Mouse (Mus musculus): ENCODE data around the gene Cldn13.
"Not testable (repeated sequence)": the region's sequence is repeated elsewhere in the genome, so short reads cannot be mapped to it uniquely, and the experiment has no call there.

Gene Cldn13

DNA sequence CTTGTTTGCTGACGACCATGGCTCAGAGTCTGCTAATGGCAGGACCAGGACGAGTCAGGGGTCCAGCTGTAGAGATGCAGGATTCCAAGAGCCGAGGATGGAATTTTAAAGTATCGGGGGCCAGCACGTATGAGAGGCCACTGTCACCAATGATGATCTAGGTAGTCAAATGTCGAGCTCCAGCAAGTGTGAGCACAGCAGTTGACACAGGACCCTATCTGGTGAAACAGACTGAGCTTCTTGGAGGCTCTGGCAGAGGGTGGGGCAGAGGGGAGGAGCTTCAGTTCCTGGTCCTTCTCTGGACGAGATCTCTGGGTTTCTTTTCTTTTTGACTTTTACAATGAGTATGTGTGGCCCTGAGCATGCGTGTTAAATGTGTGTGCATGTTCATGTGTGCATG is at the start of gene Cldn13:
Gene Cldn13 (minus strand): TSS at position 216 of the 400 bp plus-strand sequence.
- no peak for DNase-seq (ENCODE audit: low spot score)

DNA sequence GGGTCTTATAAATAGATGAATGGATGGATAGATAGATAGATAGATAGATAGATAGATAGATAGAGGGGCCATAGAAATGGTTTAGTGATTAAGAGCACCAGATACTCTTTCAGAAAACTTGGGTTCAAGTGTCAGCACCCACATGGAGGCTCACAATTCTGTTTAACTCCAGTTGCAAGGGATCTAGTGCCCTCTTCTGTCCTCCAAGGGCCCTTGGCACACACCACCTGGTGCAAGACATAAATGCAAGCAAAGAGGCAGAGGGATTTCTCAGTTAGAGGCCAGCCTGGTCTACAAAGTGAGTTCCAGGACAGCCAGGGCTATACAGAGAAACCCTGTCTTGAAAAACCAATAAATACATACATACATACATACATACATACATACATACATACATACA is 49.3 kb upstream of the Cldn13 start:
- DNase-seq (ENCODE audit: low spot score), result not testable (repeated sequence)

DNA sequence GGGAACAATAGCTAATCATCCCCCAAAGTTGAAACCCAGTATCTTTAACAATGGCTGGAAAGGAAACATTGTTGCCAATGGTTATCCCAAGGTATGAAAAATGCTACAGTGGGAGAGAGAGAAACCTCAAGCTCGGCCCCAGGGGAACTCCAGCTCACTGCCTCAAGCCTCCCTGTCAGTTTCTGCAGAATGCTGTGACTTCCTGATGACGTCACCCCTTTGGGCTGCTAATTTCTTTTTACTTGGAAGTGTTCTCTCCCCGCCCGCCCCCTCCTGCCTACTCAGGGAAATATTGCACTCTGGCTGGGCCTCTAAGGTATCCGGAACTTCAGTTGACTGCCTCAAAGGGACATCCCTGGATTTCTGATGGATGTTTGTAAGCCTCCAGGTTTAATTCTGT is 48.2 kb upstream of the Cldn13 start:
- DNase-seq (ENCODE audit: low spot score), result peak; percentile 79

DNA sequence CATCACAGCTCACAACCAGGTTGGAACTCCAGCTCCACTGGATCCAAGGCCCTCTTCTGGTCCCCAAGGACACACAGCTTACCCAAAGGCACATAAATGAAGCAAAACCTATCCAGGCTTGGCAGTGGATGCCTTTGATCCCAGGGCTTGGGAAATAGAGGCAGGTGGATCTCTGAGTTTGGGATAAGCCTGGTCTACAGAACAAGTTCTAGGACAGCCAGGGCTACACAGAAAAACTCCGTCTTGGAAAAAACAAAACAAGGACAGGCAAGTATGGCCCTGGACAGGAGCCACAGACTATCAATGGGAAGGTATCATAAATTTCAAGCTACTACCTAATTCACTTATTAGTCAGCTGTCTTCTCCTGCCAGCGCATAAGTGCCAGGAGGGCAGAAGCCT is 46.2 kb upstream of the Cldn13 start:
- no peak for DNase-seq (ENCODE audit: low spot score)

DNA sequence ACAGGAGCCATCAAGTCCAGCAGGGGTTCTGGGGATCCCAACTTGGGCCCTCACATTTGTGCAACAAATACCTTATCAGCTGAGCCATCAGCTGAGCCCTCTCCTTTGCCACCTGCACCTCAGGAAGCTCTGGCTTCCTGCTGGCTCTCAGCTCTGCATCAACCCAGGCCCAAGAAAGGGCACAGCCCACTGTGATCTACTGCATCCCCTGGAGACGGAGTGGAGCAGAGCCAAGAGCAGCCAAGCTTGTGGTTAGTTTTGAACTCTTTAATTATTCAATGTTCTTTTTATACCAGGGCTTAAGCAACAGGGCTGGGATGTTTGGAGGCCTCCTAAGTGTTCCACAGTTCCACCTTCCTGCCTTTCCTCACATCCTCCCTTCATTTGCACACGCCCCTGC is 45.1 kb upstream of the Cldn13 start:
- no peak for DNase-seq (ENCODE audit: low spot score)

DNA sequence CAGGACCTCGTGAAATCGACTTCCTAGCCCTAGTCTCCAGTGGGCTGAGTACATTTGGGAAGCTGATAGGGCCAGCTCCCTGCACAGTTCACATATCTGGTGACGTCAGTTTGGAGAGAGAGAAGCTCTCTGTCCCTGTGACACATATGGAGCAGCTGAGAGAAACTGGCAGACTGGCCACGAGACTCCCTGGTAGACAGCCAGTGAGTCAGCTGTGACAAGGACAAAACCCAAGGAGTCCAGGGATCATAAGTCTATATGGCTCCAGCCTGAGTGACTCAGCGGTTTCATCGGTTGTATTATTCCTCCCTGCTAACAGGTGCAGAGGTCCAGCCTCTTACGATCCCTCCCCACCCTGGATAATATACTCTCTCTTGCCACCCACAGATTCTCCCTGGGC is 43.8 kb upstream of the Cldn13 start:
- DNase-seq (ENCODE audit: low spot score), result no peak

DNA sequence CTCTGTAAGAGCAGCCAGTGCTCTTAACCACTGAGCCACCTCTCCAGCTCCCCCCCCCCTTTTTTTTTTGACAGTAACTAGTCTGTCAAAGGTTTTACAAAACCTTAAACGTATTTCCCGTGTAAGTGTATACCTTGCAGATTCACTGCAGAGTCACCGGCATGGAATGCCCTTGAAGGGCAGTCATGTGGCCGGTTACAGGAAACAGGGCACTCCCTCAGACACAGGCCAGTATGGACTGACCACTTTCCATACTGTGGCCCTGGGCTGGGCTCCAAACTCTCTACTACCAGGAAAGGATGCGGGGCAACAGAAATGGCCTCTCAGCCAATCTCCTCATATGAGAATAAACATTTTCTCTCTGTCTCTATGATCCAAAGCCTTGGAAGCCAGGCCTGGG is 40.2 kb upstream of the Cldn13 start:
- DNase-seq (ENCODE audit: low spot score), result no peak

DNA sequence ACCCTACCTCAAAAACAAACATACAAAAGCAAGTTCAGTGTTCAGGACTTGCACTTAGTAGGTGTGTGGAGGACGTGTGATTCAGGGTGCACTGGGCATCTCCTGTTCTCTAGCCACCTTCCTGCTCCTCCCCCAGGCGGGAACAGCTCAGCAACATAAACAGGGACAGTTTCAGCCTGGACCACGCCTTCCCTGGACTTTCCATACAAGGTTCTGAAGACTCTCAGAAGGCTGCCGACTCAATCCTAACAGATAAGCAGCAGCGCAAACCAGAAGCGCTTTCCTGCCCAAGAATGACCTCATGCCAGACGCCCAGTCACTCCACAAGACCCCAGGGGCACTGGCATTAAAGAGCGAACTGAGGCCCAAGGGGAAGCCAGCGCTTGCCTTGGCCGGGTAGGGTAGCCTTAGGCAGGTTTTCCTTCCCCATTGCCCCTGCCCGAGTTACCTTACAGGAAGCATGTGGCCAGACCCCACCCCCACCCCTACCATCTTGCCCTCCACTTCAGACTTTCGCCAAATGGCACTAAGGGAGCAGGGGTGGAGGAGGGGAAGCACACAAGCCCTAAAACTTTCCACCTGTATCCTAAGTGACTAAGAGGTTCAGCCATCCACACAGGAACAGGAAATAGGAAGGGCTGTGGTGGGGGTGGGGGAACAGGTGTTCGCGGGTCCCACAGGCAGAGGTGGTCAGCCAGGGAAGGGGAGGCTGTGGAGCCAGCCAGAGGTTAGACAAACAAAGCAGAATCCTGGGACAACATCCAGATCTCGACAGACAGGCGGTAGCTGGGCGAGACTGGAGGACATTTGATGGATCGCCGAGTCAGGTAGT is 35.9 kb upstream of the Cldn13 start:
- DNase-seq (ENCODE audit: low spot score), result no peak

DNA sequence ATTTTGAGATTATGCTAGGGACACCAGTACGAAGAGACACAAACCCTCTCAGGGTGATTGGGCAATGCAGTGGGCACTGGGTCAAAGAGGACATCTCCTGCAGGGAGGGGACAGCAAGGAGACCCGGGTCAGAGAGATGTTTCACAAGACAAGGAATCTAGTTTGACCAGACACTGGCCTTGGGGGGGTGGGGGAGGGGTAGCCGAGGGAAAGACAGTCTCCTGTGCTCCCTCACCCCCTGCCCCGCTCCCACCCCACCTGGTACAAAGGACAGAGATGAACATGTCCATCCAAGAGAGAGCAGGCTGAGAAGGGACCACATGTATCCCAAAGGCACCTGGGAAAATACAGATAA is 32.7 kb upstream of the Cldn13 start:
- no peak for DNase-seq (ENCODE audit: low spot score)

DNA sequence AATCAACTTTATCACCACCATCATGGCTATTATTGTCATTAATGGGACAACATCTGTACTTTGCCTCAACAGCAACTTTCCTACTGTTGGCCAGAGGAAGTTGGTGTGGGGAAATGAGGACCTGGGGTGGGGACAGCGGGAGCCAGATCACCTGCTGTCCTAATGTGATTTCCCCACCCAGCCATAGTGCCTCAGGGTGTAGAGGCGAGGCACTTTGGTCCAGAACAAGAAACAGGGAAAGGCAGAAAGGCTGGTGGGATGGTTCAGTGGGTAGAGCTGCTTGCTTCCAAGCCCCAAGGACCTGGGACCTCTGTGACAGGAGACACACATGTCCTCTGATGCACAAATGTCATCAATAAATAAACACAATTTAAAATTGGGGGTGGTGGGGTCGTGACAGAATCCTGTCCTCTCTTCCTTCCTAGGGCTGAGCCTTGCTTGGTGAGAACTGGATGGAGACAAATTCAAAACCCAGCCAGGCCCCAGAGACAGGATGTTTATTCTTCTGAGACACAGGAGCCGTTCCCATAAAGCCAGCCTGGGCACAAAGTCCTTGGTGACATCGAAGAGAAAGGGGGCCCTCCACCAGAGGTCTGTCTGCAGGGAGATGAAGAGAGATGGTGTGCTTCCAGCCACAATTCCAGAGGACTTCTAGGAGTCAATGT is 32.2 kb upstream of the Cldn13 start:
- DNase-seq (ENCODE audit: low spot score), result no peak

DNA sequence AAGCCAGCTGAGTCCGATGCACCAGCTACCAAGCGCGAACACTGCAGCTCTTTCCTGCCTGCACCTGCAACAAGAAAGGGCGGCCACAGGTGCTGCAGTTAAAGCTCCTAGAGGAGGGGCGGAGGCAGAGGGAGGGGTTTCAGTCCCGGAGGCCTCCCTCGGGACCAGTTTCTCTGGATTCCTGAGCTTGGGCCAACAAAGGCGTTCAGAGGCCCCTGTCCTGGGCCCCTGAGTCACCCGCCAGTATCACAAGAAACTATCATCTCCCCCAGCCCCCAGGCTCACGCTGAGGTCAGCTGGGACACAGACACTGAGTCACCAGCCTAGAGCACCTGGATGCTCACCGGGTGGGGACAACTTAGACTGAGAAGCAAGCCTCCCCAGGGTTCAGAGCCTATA is 31.5 kb upstream of the Cldn13 start, which contains the start of gene Cldn4:
Gene Cldn4 (minus strand): TSS at position 78 of the 399 bp plus-strand sequence.
- peak; percentile 69 for DNase-seq (ENCODE audit: low spot score)

DNA sequence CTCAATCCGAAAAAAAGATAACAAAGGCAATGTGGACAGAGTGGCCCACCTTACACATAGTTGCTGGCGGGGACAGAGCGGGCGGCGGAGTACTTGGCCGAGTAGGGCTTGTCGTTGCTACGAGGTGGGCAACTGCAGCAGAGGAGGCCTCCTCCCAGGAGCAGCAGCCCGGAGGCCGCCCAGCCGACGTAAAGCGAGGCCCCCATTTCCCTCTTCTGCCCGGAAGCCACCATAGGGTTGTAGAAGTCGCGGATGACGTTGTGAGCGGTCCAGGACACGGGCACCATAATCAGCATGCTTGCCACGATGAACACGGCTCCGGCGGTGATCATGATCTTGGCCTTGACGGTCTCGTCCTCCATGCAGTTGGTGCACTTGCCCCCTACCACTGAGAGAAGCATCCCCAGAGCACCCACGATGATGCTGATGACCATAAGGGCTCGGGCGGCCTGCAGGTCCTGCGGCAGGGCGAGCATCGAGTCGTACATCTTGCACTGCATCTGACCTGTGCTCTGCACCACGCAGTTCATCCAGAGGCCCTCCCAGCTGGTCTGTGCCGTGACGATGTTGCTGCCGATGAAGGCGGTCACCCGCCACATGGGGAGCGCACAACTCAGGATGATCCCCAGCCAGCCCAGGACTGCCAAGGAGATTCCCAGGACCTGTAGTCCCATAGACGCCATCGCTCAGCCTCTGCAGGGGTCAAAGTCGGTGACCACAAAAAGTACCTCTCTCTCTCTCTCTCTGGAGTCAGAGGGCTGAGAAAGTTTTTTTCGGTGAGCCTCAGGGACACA is 30.9 kb upstream of the Cldn13 start:
- DNase-seq (ENCODE audit: low spot score), result no peak

DNA sequence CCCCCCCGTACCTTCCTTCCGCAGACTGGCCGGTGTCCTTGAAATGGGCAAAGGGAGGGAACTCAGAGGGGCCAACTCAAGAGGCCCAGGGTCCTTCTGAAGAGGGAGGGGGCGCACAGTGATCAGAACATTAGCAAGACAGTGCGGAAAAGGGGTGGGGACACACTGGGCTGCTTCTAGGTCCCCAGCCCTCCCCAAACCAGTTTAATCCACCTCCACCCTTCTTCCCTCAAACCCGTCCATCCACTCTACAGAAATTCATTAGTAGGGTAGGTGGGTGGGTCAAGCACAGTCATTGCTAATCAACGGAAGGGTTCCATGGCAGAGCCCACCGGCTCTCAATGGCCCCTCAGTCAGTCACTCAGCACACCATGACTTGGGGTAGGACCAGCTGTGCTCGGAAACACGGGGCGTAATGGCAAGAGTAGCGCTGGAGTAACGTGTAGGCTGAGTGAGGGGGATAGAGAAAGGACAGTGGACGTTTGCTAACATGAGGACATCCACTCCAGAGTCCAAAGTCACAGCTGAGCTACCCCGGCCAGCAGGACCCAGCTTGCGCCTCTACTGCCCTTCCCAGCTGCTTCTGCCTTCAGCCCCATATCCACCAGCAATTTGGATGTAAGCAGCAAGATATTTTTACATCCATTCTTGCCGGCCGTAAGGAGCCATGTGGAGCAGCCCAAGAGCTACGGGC is 30.1 kb upstream of the Cldn13 start:
- no peak for DNase-seq (ENCODE audit: low spot score)

DNA sequence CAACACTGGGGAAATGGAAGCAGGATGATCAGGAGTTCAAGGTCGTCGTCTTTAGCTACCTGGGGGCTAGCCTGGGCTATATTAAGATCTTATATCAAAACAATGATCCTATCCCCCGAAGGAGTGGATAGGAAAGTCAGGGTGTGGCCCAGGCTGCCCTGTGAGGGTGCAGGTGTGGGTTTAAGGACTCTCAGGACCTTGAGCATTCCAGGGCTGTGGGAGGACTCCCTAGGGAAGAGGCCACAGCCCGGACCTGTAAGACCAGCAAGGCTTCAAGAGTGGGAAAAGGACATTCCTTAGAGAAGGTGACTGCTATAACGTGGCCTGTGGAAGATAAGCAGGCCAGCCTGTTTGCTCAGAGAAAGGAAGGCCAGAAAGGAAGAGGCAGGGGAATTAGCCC is 28.9 kb upstream of the Cldn13 start:
- no peak for DNase-seq (ENCODE audit: low spot score)

DNA sequence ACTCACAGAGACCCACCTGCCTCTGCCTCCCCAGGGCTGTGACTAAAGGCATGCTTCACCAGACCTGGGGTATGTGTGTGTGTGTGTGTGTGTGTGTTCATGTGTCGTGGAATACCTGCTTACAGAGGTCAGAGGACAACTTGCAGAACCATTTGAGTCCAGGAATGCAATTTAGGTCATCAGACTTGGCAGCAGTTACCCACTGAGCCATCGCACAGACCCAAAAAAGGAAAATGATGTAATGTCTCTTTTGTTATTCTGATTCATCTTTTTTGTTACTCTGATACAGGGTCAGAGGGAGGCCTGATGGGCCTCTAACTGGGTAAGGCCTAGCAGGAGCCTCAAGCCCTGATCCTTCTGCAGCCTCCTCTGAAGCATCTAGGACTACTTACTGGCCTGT is 27.4 kb upstream of the Cldn13 start:
- DNase-seq (ENCODE audit: low spot score), result no peak

DNA sequence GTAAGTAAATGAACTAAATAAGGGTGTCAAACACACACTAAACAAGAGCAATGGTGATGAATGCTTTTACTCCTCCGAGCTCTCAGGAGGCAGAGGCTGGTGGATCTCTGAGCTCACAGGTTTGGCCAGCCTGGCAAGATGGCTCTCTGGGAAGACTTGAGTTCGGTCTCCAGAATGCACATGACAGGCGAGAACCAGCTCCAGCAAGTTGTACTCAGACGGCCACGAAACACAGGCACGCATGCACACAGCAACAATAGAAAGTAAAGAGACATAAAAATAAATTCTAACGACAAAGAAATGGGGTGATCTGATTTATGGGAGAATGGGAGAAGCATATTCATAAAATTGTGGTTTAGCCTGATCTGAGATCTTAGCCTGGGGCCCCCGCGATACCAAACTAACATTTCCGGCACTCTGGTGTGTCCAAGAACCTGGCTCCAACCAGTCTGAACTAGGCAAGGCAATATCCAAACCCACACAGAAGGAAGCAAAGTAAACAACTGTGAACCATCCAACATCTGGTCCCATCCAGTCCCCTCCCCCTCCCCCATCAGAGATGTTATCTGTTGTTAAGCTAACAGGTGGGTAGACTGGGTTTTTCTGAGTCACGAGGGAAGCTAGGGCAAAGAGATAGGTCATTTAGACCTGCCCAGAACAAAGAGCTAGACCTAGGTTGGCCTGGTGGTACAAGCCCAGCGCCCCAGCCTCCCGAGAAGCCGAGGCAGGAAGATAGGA is 26.3 kb upstream of the Cldn13 start:
- DNase-seq (ENCODE audit: low spot score), result peak; percentile 32

DNA sequence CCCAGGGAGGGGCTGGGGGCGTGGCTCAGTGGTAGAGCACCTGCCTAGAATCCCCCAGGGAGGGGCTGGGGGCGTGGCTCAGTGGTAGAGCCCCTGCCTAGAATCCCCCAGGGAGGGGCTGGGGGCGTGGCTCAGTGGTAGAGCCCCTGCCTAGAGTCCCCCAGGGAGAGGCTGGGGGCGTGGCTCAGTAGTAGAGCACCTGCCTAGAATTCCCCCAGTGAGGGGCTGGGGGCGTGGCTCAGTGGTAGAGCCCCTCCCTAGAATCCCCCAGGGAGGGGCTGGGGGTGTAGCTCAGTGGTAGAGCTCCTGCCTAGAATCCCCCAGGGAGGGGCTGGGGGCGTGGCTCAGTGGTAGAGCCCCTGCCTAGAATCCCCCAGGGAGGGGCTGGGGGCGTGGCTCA is 24.2 kb upstream of the Cldn13 start:
- DNase-seq (ENCODE audit: low spot score), result not testable (repeated sequence)

DNA sequence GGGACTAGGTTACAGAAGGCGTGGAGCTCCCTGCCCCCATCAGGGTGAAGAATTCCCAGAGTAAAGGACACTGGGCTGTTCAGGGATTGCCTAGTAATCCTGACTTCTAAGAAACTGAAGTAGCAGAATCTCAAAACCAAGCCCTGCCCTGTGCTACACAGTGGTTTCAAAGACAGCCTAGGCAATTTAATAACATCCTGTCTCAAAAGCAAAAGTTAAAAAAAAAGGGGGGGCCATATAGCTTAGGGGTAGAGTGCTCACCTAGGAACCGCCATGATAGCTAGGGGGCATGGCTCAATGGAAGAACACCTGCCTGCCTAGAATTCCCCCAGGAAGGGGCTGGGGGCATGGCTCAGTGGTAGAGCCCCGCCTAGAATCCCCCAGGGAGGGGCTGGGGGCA is 23.7 kb upstream of the Cldn13 start:
- DNase-seq (ENCODE audit: low spot score), result no peak

DNA sequence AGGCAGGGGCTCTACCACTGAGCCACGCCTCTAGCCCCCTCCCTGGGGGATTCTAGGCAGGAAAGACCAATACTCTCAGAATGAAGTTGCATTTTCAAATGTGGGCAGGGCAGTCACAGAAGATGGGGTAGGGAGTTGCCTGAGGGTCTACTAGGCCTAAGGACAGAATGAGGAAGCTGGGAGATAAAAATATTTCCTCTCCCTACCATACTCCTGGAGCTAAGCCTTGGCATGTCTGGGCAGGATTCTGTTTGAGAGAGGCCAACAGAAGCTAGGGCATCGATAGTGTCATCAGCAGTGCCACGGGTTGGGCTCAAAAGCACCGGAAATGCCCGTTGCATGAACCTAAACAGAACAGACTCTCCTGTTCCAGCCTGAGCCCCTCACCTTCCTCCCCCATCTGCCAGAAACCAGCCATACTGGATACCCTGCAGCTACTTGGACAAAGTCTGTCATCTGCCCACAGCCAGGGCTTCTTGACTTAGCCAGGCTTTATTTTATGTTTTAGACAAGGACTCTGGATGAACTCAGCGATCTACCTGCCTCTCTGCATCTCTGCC is 21.4 kb upstream of the Cldn13 start:
- no peak for DNase-seq (ENCODE audit: low spot score)

DNA sequence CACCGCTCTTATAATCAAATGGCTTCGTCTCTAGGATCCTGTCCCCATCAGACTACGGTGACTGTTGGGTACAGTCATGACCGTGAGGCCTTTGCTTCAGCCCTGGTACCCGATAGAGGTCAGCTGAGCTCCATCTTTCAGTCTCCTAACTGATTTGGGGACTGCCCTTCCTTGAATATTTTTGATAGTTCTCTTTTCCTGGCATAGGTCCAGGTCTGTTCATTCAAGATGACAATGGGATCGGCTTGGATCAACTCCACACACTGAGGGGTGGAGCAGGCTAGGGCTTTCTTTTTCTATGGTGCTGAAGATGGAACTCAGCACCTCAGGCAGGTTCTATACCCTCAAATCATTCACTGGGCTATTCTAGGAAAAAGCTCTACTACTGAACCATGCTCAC is 20.7 kb upstream of the Cldn13 start:
- DNase-seq (ENCODE audit: low spot score), result no peak

DNA sequence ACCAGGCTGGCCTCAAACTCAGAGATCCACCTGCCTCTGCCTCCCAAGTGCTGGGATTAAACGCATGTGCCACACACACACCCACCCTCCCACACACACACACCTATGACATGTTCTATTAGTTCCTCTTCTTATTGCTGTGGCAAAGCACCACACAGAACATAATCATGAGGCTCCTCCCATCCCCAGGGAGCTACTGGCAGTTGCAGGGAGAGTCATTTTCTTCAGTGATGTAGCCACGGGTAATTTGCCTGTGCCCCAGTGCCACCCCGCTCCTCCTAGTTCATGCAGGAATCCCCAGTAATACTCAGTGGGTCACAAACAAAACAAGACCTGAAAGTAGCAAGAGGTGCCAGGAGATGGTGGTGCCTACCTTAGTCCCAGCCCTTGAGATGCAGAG is 19.3 kb upstream of the Cldn13 start:
- no peak for DNase-seq (ENCODE audit: low spot score)

All from testis, postnatal 14 days (tissue).